Mouse (Mus musculus) stomach, embryonic 16.5 days (tissue): ENCODE results near the gene Nomo1. TPM values are rescaled to one million over a fixed set of nuclear protein-coding genes. Genes with fewer than 3 reads are reported as not detected.
A peak's percentile ranks its signal among the peaks of the same experiment; 100 is the strongest.

Source experiments
- ATAC-seq: fragments of 200-750 bp; cut with Nextera tagmentation; 2 replicates; pipeline ENCODE4 v1.8.0; 2017; ENCODE audit warnings: moderate number of reproducible peaks, moderate TSS enrichment; ENCODE audit not compliant: insufficient read depth, low FRiP score
- H3K27ac ChIP-seq: fragments of 300-500 bp; sonication (generic); 2 replicates; pipeline ENCODE4 v1.5.1; 2014; ENCODE audit warnings: low read length
- H3K27me3 ChIP-seq: fragments of 300-500 bp; sonication (generic); 2 replicates; pipeline ENCODE4 v1.6.1; 2014; ENCODE audit warnings: low read length, control low read depth, mixed read lengths; ENCODE audit not compliant: control insufficient read depth, insufficient read depth
- H3K36me3 ChIP-seq: fragments of 300-500 bp; sonication (generic); 2 replicates; pipeline ENCODE4 v1.6.1; 2014; ENCODE audit warnings: low read length; ENCODE audit not compliant: control insufficient read depth, insufficient read depth
- H3K4me1 ChIP-seq: fragments of 300-500 bp; sonication (generic); 2 replicates; pipeline ENCODE4 v1.6.1; 2014; ENCODE audit warnings: low read length, control low read depth, mixed read lengths; ENCODE audit not compliant: control insufficient read depth, insufficient read depth
- H3K4me2 ChIP-seq: fragments of 300-500 bp; sonication (generic); 2 replicates; pipeline ENCODE4 v1.6.1; 2014; ENCODE audit warnings: low read depth, low read length, mixed read lengths
- H3K4me3 ChIP-seq: fragments of 300-500 bp; sonication (generic); replicated peaks from 2 replicates; pipeline ENCODE4 v1.5.1; 2014; ENCODE audit warnings: mild to moderate bottlenecking, low read length
- H3K9ac ChIP-seq: fragments of 300-500 bp; sonication (generic); 2 replicates; pipeline ENCODE4 v1.6.1; 2014; ENCODE audit warnings: low read length
- H3K9me3 ChIP-seq: fragments of 300-500 bp; sonication (generic); replicated peaks from 2 replicates; pipeline ENCODE4 v1.6.1; 2016; ENCODE audit warnings: low read length, control low read depth; ENCODE audit not compliant: control insufficient read depth
- WGBS: fragments of 180-500 bp; shearing (Covaris S2); extraction: QIAGEN DNeasy Blood & Tissue Kit; methylation state at CpG from one replicate; pipeline ENCODE4 v1.1.7; 2014; 5-methylcytosine and 5-hydroxymethylcytosine counted together
- polyA plus RNA-seq: library from polyadenylated mRNA; unstranded; fragments of >200 nt; fragmentation: Nextera tagmentation; extraction: Ambion mirVana; gene quantifications from 2 replicates; pipeline ENCODE4 v1.2.1, GENCODE M21; 2015

Nomo1 gene
- polyA plus RNA-seq, 1 experiment from 2014 or later = 46.5 TPM

- Histone ChIP-seq H3K36me3 (no peaks in the 10 kb centered on the region), H3K9ac (no peak overlapping the region), H3K4me2 (no peak overlapping the region), H3K4me1 (no peaks in the 10 kb centered on the region; the same call in 1 of the 2 replicates), H3K27me3 (no peaks in the 10 kb centered on the region), H3K4me3 (no peak overlapping the region), H3K27ac (no peak overlapping the region), H3K9me3 (no peaks in the 10 kb centered on the region)
- 60% methylated on average over 3 of the region's 3 CpGs for WGBS
- no peak for ATAC-seq
Observed at GRCm38 (mm10) chr7:46019594-46019993, 13.9 kb upstream of the Nomo1 start.

- Histone ChIP-seq H3K27ac (no peak overlapping the region), H3K4me2 (no peak overlapping the region), H3K4me3 (no peak overlapping the region), H3K9me3 (no peaks in the 10 kb centered on the region), H3K4me1 (no peaks in the 10 kb centered on the region; the same call in 1 of the 2 replicates), H3K9ac (no peak overlapping the region), H3K36me3 (no peaks in the 10 kb centered on the region), H3K27me3 (no peaks in the 10 kb centered on the region)
- WGBS = 52% methylated on average over 4 of the region's 4 CpGs
- no peak for ATAC-seq
Observed at GRCm38 (mm10) chr7:46021951-46022350, 11.5 kb upstream of the Nomo1 start.

GRCm38 (mm10) chr7:46025436-46025835 is 8.1 kb upstream of the Nomo1 start:
- Histone ChIP-seq H3K4me3 (no peak overlapping the region), H3K9me3 (no peaks in the 10 kb centered on the region), H3K36me3 (no peaks in the 10 kb centered on the region), H3K27me3 (no peaks in the 10 kb centered on the region), H3K9ac (no peak overlapping the region), H3K4me1 (no peaks in the 10 kb centered on the region), H3K27ac (no peak overlapping the region), H3K4me2 (no peak overlapping the region)
- 73% methylated on average over 9 of the region's 9 CpGs for WGBS
- ATAC-seq = no peak

GRCm38 (mm10) chr7:46028681-46029080 is 4.8 kb upstream of the Nomo1 start:
- H3K4me2 ChIP-seq = no peak overlapping the region
- WGBS = 76% methylated on average over 10 of the region's 10 CpGs
- H3K9ac ChIP-seq = no peak overlapping the region
- H3K4me3 ChIP-seq = no peak overlapping the region
- no peaks in the 10 kb centered on the region for H3K27me3 ChIP-seq
- ATAC-seq = no peak
- no peaks in the 10 kb centered on the region for H3K4me1 ChIP-seq
- no peak overlapping the region for H3K27ac ChIP-seq
- no peaks in the 10 kb centered on the region for H3K9me3 ChIP-seq
- no peaks in the 10 kb centered on the region for H3K36me3 ChIP-seq

- peak overlapping the region; percentile 46 for H3K4me2 ChIP-seq
- H3K27ac ChIP-seq = peak overlapping the region; percentile 77
- peaks cover 4% of the 10 kb centered on the region for H3K4me1 ChIP-seq
- no peaks in the 10 kb centered on the region for H3K9me3 ChIP-seq
- peak overlapping the region; percentile 9 for H3K4me3 ChIP-seq
- ATAC-seq = 0 out of 2 replicates have a peak, but pooled peaks have one; percentile 1
- H3K27me3 ChIP-seq = no peaks in the 10 kb centered on the region
- WGBS = 63% methylated on average over 8 of the region's 9 CpGs
- no peaks in the 10 kb centered on the region for H3K36me3 ChIP-seq
- H3K9ac ChIP-seq = peak overlapping the region; percentile 33
Observed at GRCm38 (mm10) chr7:46029299-46030144, 4.0 kb upstream of the Nomo1 start.

GRCm38 (mm10) chr7:46030145-46030488 is 3.4 kb upstream of the Nomo1 start, which contains the start of gene Abcc6:
Gene Abcc6, minus strand, starts transcription at chr7:46030302.
- Histone ChIP-seq H3K4me3 (peak within 1 kb of the TSS; percentile 9), H3K4me1 (peaks cover 10% of the 10 kb centered on the region), H3K27me3 (no peaks in the 10 kb centered on the region), H3K27ac (peak within 1 kb of the TSS; percentile 77), H3K36me3 (no peaks in the 10 kb centered on the region), H3K4me2 (peak within 1 kb of the TSS; percentile 46), H3K9me3 (no peaks in the 10 kb centered on the region), H3K9ac (peak within 1 kb of the TSS; percentile 33)
- WGBS = 4% methylated on average over 11 of the region's 11 CpGs
- ATAC-seq = peak; percentile 71

GRCm38 (mm10) chr7:46031075-46031474 is 2.4 kb upstream of the Nomo1 start:
- Histone ChIP-seq H3K9ac (no peak overlapping the region), H3K36me3 (no peaks in the 10 kb centered on the region), H3K27ac (0 out of 2 replicates have a peak overlapping the region, but pooled peaks have one; percentile 8), H3K4me3 (no peak overlapping the region), H3K4me1 (peaks cover 10% of the 10 kb centered on the region), H3K27me3 (no peaks in the 10 kb centered on the region), H3K4me2 (no peak overlapping the region), H3K9me3 (no peaks in the 10 kb centered on the region)
- WGBS = 56% methylated on average over 2 of the region's 2 CpGs
- no peak for ATAC-seq

- Histone ChIP-seq H3K4me2 (peak overlapping the region; percentile 92), H3K27ac (no peak overlapping the region), H3K27me3 (no peaks in the 10 kb centered on the region), H3K4me1 (peaks cover 10% of the 10 kb centered on the region), H3K9ac (peak overlapping the region; percentile 89), H3K9me3 (no peaks in the 10 kb centered on the region), H3K36me3 (no peaks in the 10 kb centered on the region), H3K4me3 (peak overlapping the region; percentile 85)
- no peak for ATAC-seq
- under 1% methylated on average over 35 of the region's 35 CpGs for WGBS
Observed at GRCm38 (mm10) chr7:46033870-46034337, 406 bp downstream of the Nomo1 start.

- no peak for ATAC-seq
Observed at GRCm38 (mm10) chr7:46034991-46035390, 1.5 kb downstream of the Nomo1 start.

More at GRCm38 (mm10) chr7:46034991-46035390, 1.5 kb downstream of the Nomo1 start:
- peaks cover 10% of the 10 kb centered on the region for H3K4me1 ChIP-seq
- no peak overlapping the region for H3K27ac ChIP-seq
- WGBS = 72% methylated on average over 2 of the region's 2 CpGs
- no peaks in the 10 kb centered on the region for H3K9me3 ChIP-seq
- peak overlapping the region; percentile 92; the same call in 1 of the 2 replicates for H3K4me2 ChIP-seq
- H3K9ac ChIP-seq = peak overlapping the region; percentile 89; the same call in 1 of the 2 replicates
- peak overlapping the region; percentile 85; the same call in 1 of the 2 replicates for H3K4me3 ChIP-seq
- H3K27me3 ChIP-seq = no peaks in the 10 kb centered on the region
- no peaks in the 10 kb centered on the region for H3K36me3 ChIP-seq
